Mouse (Mus musculus): ENCODE results near the gene Cts7. TPM values are rescaled to one million over a fixed set of nuclear protein-coding genes. Genes with fewer than 3 reads are reported as not detected.

Gene Cts7
- not detected for polyA plus RNA-seq (2017; shearing (Covaris generic))

DNA sequence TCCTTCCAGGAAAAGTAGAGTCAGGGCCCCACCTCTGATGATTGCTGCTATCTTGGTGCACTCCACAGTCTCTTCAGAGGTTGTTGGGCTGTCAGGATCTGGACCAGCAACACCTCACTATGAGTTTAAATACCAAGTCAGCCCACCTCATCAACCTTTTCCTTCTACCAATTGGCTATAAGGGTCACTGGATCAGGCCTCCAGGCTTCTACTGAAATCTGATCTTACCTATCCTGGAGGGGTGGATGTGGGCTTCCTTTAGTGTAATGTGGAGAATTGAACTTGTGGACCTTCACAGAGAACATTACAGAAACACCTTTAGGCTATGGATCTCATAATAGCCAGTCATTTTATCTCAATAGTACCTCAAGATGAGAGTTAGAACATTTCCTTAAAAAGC, at the start of gene Cts7:
Gene Cts7 (minus strand): TSS at position 101 of the 400 bp plus-strand sequence.
- ATAC-seq = no peak

Other genes with a start within 250 kb of the Cts7 start
- gene Ctsr, start 193.9 kb downstream of the Cts7 start, polyA plus RNA-seq (2017; shearing (Covaris generic)) = not detected
- not detected for gene Cts6, start 154.8 kb downstream of the Cts7 start, polyA plus RNA-seq (2017; shearing (Covaris generic))
- under 1 TPM in 1 of 2 experiments, not detected in 1; 0.17 TPM for gene Cts8, start 102.8 kb downstream of the Cts7 start, polyA plus RNA-seq (2017; shearing (Covaris generic))
- not detected for gene Gm49398, start 69.4 kb downstream of the Cts7 start, polyA plus RNA-seq (2017; shearing (Covaris generic))
- gene Ctsm, start 183.6 kb upstream of the Cts7 start, polyA plus RNA-seq (2017; shearing (Covaris generic)) = not detected
- gene Gm49352, start 210.0 kb upstream of the Cts7 start, polyA plus RNA-seq (2017; shearing (Covaris generic)) = not detected
- not detected for gene Cts3, start 211.9 kb upstream of the Cts7 start, polyA plus RNA-seq (2017; shearing (Covaris generic))

All from activated CD4-positive, CD25-positive, alpha-beta regulatory T cell, adult 4 months (primary cell).